Mouse (Mus musculus): ENCODE measurements around the gene Ctsw.

The Ctsw gene

DNA sequence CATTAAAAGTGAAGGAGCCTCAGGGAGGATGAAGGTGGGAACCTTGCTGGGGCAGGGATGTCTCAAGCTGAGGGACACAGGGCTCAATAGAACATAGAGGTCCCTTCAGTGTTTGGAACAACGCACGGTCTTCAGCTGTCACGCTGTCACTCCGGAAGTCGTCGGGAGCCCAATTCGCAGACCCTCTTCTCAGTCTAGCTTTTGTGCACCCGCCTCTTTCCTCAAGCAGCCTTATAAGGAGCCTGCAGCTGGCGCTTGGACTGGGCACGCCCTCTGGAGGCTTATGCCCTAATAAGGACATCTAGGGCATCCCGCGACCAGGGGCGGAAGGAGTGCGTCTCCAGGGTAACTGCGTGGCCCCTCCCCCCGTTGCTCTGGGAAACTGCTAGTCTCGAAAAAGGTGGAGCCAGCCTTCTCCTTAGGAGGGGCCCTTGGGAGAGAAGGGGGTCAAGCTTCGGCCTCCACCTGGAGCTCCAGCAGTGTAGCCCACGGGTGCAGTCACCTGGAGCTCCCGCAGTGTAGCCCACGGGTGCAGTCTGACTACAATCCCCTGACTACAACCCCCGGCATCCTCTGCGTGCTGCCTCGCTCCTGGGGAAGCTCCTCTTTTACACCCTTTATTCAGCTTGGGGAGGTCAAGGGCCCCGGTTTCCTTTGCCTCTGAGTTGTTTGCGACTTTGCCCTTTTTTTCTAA, 20.7 kb upstream of the Ctsw start:
- peak; percentile 90 to 95 for DNase-seq (ENCODE audit: low read depth in 2 of 2, low spot score in 2 of 2)

DNA sequence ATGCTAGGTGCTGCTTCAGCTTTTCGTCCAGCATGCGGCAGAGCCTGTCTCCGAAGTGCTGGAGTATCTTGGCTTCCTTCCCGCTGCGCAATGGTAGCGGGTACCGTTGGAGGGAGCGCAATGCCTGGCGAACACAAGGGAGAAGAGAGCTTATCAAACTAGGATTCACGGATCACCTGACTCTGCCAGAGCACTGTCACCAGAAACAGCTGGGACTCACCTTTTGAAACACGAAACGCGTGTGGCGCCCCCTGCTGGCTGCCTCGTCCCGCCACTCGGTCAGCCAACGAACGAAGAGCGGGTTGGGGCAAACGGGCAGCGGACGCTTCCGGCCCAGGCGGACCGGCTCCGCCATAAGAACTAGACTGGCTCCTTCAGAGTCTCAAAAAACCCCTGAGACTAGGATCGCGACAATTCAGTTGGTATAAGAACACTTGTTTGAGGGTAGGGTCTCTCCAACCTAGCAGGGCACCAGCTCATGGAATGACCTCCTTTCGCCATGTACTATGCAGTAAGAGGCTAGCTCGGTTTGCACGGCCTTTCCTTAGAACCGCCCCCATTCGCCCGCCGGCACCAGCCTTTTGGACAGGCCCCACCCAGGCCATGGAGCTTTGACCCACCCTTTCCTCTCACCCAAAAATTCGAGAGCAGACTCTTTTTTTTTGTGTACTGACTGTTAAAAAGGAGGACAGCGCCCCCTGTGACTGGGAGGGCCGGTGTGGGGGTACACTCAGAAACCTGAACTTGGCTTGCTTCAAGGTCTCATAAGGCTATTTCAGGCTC, 19.7 kb upstream of the Ctsw start, which contains the start of gene Mus81:
TSS of gene Mus81 (minus strand) at position 635 of the 783 bp plus-strand sequence.
- peak; percentile 97 for DNase-seq (ENCODE audit: low read depth in 2 of 2, low spot score in 2 of 2)

DNA sequence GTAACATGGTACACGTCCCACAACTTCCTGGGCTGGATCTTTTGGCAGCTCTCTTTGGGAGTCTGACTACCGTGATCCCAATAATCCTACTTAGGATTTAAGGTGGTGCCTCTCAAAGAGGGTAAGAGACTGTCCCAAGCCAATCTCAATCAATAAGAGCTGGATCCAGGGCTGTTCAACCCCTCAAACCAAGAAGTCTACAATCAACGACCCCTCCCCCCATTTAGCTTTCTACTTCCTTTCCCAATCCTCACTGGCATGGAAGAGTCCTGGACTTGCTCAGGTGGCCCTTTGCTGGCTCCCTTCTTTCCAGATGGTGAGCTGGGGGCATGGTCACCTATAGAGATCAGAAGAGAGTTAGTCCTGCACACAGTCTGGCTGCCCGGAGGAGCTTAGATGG, 18.5 kb upstream of the Ctsw start:
- DNase-seq (ENCODE audit: low read depth in 2 of 2, low spot score in 2 of 2): no peak

DNA sequence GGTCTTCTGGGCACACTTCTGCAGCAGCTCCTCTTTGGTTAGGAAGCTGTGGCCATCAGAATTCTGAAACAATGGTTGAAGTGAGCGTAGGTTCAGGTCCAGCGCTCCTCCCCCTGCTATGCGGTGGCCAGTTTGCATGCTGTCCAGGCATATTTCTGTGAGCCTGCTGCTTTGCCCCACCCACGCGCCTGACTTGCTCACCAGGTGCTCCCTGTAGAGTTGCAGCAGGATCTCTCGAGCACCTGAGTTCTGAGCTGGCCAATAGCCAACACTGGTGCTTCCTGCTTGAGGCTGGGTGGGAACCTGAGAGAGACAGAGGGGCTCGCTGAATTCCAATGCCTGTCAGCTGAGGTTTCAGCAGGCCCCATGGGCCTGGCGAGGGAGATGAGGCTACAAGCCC, 18.0 kb upstream of the Ctsw start:
- no peak for DNase-seq (ENCODE audit: low read depth in 2 of 2, low spot score in 2 of 2)

DNA sequence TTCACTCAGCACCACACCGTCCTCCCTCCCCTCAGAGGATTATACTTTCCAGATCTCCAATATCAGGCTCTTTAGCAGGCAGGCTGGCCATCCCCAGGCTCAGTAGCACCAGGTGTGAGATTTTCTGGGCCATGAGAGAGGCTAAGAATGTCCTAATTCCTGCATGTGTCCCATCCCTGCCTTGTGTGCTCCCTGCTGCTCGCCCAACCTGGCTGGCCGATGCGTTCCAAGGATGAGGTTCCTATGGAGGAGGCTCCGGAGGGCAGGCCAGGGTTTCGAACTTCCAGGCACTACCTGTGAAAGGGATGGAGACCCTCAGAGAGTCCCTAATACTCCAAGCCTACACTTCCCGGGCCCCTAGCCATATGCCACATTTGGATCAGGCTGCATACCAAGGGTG, 17.5 kb upstream of the Ctsw start:
- no peak for DNase-seq (ENCODE audit: low read depth in 2 of 2, low spot score in 2 of 2)

DNA sequence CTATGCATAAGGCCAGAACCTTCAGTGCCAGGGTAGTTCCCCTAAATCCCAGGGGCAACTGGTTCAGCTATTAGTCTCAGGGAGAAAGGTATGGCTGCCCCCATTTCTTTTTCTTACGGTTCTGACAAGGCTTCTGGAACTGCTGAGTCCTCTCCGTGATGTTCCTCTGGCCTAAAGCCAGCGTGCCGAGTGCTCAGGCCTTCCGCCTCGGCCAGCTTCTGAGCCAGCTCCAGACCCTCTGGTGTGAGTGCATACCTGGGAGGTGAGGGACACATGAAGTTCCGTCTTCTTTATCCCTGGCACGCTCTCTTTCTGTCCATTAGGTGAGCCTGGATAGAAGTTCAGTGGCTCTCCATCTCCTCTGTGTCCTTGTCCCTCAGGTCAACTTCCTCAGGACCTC, 17.1 kb upstream of the Ctsw start:
- no peak for DNase-seq (ENCODE audit: low read depth in 2 of 2, low spot score in 2 of 2)

DNA sequence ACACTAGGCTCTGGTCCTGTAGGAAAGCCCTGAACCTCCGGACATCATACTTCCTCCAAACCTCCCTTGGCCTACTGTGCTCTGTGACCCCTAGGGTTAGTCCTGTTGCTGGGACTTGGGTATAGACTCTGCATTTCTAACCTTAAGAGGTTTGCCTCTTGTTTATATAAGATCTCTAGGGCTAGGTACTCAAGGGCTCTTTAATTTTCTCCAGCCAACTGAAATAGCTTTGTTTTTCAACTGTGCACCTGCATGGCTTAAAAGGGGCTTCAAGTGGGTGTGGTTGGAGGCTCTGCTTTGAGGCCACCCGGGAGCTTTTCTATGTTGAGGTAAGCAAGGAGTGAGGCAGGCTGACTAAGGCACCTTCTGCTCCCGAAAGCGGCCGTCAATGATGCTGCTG, 16.2 kb upstream of the Ctsw start:
- no peak for DNase-seq (ENCODE audit: low read depth in 2 of 2, low spot score in 2 of 2)

DNA sequence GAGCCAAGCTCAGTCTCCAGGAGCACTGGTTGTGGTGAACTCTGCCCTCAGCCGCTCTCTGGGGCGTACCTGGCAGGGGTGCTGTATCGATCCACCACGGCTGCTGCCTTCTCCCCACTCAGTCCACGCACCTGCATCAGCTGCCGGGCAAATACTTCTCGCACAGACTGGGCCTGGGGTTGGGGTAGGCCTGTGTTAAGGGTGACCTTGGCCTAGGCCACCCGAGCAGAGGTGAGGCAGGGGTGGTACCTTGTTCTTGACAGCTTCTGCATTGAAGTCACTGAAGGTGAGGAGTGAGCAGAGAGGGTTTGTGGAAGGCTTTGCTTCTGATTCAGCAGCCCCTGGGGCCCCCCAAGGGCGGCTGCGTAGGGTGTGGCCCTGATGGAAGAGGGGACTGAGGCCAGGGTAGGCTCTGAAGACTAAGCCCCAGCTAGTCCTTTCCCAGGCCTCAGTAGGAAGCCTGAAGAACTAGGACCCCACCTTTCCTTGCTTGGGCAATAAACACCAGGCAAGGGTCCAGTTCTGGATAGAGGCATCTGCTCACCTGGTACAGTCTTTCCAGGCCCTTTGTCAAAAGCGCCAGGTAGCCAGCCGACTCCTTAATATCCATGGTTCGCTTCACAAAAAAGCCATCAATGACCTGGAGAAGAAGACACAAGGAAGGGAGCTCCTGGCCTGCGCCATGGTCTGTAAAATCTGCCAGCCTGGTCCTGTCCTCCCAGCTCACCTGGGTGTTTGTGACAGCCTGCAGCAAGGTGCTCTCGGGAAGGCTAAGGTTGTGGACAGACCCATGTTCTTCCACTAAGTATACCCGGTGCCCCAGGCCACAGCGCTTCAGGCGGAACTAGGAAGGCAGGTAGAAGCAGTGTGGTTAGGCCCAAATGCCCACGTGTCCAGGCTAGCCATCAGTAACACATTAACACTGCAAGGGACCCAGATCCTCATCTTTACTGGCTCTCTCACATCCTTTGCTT, 15.4 kb upstream of the Ctsw start:
- DNase-seq (ENCODE audit: low read depth in 2 of 2, low spot score in 2 of 2): no peak

DNA sequence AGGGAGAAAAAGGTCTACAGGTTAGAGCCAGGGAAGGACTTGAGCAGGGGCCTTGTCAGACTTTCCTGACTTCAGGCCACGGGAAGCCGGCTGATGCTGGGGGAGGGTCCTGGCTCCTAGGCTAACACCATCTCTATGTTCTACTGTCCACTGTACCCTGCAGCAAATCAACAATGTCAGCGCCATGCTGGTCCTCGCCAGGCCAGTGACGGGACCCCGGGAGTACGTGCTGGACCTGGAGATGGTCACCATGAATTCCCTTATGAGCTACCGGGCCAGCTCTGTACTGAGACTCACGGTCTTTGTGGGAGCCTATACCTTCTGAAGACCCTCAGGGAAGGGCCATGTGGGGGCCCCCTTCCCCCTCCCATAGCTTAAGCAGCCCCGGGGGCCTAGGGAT, 13.1 kb upstream of the Ctsw start:
- DNase-seq (ENCODE audit: low read depth in 2 of 2, low spot score in 2 of 2): no peak

DNA sequence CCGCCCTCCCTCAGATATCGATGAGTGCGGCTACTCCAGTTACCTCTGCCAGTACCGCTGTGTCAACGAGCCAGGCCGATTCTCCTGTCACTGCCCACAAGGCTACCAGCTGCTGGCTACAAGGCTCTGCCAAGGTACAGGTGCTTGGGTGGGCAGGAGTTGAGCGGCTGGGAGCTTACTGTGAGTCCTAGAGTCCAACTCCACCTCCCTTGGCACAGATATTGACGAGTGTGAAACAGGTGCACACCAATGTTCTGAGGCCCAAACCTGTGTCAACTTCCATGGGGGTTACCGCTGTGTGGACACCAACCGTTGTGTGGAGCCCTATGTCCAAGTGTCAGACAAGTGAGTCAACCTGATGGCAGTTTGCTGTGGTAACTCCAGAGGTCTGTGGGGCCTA, 11.7 kb upstream of the Ctsw start:
- no peak for DNase-seq (ENCODE audit: low read depth in 2 of 2, low spot score in 2 of 2)

DNA sequence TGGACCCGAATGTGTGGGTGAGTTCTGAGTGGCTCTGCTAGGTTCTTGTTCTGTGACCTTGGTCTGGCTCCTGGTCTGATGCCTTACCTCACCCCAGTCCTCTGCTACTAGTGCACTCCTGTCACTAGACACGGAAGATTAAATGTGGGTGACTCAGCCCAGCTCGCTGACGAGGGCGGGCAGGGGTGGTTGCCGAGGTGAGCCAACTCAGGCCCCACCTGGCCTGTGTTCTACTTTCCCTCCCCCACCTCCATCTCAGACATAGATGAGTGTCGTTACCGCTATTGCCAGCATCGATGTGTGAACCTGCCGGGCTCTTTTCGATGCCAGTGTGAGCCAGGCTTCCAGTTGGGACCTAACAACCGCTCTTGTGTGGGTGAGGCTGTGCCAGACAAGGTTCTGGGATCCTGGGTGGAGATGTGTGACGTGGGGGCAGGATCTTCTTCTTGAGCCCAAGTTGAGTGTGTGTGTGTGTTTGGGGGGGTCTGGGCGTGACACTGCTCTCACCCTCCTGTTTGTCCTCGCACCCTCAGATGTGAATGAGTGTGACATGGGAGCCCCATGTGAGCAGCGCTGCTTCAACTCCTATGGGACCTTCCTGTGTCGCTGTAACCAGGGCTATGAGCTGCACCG, 9.5 kb upstream of the Ctsw start:
- DNase-seq (ENCODE audit: low read depth in 2 of 2, low spot score in 2 of 2): no peak

DNA sequence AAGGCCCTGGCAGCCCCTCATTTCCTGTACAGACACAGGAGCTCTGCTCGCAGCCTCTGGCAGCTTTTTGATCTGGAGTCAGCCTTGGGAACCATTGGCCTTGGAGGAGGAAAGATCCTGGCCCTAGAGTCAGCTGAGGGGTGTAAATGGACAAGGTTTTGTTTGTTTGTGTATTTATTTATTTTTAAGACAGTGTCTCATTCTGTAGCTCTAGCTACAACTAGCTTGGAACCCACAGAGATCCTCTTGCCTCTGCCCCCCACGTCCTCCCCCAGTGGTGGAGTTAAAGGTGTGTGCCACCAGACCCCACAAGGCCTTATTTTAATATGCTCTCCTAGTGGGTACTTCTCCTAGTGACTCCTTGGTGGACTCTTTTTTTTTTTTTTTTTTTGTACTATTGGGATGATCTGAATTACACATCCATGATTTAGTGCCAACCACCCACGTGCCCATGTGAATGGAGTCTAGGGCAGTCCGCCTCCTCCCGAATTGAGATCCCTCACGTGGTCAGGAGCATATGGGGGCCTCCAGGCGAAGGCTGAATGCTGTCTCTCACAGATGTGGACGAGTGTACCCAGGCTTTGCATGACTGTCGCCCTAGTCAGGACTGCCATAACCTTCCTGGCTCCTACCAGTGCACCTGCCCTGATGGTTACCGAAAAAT, 8.8 kb upstream of the Ctsw start:
- no peak for DNase-seq (ENCODE audit: low read depth in 2 of 2, low spot score in 2 of 2)

DNA sequence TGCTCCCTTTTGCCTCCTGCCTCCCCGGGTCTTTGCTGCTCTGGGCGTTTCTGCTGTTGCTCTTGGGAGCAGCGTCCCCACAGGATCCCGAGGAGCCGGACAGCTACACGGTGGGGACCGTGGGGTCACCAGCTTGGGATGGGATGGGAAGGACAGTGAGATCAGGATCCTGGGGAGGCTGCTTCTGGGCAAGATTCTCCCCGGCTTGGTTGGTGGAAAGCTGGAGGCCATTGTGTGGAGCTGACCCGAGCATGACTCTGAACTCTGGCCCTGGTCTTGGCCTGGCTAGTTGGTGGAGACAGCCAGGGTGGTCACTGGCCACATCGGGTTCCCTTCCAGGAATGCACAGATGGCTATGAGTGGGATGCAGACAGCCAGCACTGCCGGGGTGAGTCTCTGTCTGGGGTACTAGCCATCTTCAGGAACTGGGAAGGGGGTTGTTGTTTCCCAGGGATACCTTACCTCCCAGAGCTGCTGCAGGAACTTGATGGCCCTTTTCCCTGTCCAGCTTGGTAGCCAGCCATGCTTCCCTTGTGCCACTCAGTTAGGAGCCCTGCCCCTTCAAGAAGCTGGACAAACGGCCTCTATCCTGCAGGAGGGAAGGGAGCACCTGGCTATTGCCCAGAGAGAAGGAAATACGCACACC, 6.9 kb upstream of the Ctsw start:
- DNase-seq (ENCODE audit: low read depth in 2 of 2, low spot score in 2 of 2): no peak

DNA sequence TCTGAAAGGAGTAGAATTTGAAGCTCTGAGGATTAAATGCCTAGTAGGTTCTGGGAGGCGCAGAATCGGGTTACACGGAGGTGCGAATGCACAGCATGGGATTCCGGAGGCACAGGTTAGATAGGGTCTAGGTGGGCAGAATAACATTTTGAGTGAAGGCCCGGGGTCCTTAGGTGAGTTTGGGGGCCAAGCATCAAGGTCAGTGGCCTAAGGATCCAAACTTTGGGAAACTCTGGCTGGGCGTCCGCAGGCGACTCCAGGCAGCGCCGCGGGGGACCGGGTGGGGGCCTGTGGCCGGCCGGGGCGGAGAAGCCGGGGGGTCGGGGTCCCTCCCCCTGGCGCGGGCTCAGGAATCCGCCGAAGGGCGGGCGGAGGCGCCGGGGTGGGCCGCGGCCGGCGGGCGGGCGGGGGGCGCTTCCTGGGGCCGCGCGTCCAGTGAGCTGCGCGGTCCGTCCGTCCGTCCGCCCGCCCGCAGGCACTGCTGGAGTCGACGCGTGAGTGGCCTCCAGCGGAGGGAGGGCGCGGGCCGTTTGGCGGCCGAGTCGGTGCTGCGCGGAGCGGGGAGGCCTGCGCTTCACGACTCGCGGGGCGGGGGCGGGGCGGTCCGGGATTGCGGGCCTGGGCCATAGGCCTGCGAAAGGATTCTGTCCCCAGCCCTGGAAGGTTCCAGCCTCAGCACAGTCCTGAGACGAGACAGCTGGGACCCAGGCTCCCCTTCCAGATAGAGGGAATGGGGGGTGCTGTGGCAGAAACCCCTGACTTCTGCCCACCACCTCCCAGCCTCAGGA, 6.2 kb upstream of the Ctsw start:
- no peak for DNase-seq (ENCODE audit: low read depth in 2 of 2, low spot score in 2 of 2)

DNA sequence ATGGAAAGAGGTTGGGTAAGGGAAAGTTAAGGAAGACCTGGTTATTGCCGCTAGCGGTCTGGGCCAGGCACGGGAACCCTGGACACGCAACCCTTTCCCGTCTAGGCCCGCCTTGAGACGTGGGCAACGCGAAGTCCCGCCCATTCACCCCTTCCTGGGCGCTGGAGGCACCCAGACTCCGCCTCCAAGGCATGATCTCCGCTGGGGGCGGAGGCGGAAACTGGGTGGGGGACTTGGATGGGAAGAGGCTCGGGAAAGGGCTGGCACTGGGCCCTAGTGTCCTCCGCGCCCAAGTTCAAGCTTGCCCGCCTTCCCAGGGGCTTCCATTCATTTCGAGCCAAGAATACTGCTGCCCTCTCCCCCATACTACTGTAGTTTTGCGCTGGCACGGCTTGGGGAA, 5.4 kb upstream of the Ctsw start, which contains the start of gene Efemp2:
TSS of gene Efemp2 (plus strand) at position 235 of the 400 bp plus-strand sequence.
- peak in 1 of 2 experiments; percentile 20 for DNase-seq (ENCODE audit: low read depth in 2 of 2, low spot score in 2 of 2)

DNA sequence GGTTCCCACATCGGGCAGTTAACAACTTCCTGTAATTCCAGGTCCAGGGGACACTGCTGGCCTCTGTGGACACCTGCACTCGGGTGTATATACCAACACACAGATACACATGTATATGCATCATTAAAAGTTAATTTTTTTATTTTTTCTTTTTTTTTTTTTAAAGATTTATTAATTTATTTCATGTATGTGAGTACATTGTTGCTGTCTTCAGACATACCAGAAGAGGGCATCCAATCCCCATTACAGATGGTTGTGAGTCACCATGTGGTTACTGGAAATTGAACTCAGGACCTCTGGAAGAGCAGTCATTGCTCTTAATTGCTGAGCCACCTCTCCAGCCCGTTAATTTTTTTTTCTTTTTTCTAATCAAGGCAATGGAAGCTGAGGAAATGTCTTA, 4.5 kb upstream of the Ctsw start:
- no peak for DNase-seq (ENCODE audit: low read depth in 2 of 2, low spot score in 2 of 2)

DNA sequence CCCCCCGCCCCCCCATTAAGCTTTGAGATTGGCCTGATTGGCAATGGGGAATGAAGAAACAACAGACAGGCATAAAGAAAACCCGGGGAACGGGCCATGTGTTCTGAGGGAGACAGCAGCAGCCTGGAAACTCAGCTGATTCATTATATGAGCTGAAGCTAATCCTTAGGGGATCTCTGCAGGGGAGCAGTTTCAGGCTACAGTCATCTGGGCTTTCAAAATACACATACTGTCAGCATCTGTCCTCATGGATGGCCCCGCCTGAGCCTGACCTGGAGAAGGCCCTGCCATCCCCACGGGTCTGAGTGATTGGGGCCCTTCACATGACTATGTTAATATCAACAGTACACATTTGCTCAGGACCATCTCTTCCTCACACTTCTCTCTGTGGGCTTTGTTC, 3.5 kb upstream of the Ctsw start:
- no peak for DNase-seq (ENCODE audit: low read depth in 2 of 2, low spot score in 2 of 2)

DNA sequence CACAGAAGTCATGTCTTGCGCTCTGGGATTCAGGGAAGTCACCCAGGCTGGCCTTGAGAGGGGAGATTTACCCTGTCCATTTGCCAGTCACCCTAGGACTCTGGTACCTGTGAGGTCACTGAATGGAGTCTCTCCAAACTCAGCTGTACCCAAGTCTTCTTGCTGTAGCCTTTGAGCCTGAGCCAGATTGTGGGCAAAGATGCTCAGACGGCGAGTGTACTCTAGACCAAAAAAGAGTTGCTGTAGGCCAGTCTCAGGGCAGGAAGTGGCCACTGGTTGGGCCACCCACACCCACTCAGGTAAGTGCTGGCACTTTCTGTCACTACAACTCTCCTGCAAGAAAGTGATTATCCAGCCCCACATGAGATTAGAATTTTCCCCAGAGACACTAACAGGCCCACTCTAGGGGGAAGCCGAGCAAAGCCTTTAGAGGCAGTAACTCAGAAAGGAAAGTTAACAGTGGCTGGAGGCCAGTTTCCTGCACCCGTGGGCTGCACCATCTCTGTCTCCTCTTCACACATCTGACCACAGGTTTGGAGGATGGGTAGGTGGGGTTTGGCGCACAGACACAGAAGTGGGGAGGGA, 1.3 kb downstream of the Ctsw start:
- DNase-seq (ENCODE audit: low read depth in 2 of 2, low spot score in 2 of 2): no peak

DNA sequence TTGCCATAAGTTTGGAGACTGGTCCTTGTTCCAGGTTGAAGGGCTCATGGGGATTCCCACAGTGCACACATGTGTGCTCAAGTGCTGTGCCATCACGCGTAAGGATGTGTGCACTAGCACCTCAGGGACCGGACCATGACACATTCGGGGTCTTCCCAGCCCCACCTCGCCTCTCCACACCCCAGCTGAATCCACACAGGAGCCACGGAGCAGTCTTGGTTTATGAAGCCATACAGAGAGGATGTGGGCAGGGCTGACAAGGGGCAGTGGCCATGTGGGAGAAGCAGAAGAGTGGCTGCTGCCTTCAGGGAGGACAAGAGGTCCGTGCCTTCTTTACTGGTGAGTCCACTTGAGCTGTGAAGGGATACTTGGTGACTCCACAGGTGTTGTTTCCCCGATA, 3.3 kb downstream of the Ctsw start:
- DNase-seq (ENCODE audit: low read depth in 2 of 2, low spot score in 2 of 2): no peak
